Mouse (Mus musculus) kidney, embryonic 16.5 days (tissue): ENCODE measurements around the gene Mylip. TPM values are rescaled to one million over a fixed set of nuclear protein-coding genes. Genes with fewer than 3 reads are reported as not detected.

Experiments used
- ATAC-seq: fragments of 200-750 bp; cut with Nextera tagmentation; 2 replicates; pipeline ENCODE4 v1.8.0; 2017; ENCODE audit warnings: moderate TSS enrichment; ENCODE audit not compliant: low FRiP score, low TSS enrichment
- H3K27ac ChIP-seq: fragments of 300-500 bp; sonication (generic); 2 replicates; pipeline ENCODE4 v1.5.1; 2014; ENCODE audit warnings: low read length
- H3K27me3 ChIP-seq: fragments of 300-500 bp; sonication (generic); 2 replicates; pipeline ENCODE4 v1.6.1; 2014; ENCODE audit warnings: low read length, control low read depth, mixed read lengths; ENCODE audit not compliant: insufficient read depth
- H3K36me3 ChIP-seq: fragments of 300-500 bp; sonication (generic); 2 replicates; pipeline ENCODE4 v1.6.1; 2014; ENCODE audit warnings: low read length, control low read depth, mixed read lengths; ENCODE audit not compliant: insufficient read depth
- H3K4me1 ChIP-seq: fragments of 300-500 bp; sonication (generic); 2 replicates; pipeline ENCODE4 v1.6.1; 2014; ENCODE audit warnings: low read length, control low read depth, mixed read lengths; ENCODE audit not compliant: insufficient read depth
- H3K4me2 ChIP-seq: fragments of 300-500 bp; sonication (generic); replicated peaks from 2 replicates; pipeline ENCODE4 v1.6.1; 2014; ENCODE audit warnings: low read depth, low read length
- H3K4me3 ChIP-seq: fragments of 300-500 bp; sonication (generic); 2 replicates; pipeline ENCODE4 v1.5.1; 2014; ENCODE audit warnings: mild to moderate bottlenecking, low read length
- H3K9ac ChIP-seq: fragments of 300-500 bp; sonication (generic); replicated peaks from 2 replicates; pipeline ENCODE4 v1.6.1; 2014; ENCODE audit warnings: low read length
- H3K9me3 ChIP-seq: fragments of 300-500 bp; sonication (generic); 2 replicates; pipeline ENCODE4 v1.6.1; 2016; ENCODE audit warnings: low read length, control low read depth
- WGBS: fragments of 180-500 bp; shearing (Covaris S2); extraction: QIAGEN DNeasy Blood & Tissue Kit; methylation state at CpG from one replicate; pipeline ENCODE4 v1.1.7; 2014; 5-methylcytosine and 5-hydroxymethylcytosine counted together
- polyA plus RNA-seq: library from polyadenylated mRNA; unstranded; fragments of >200 nt; fragmentation: Nextera tagmentation; extraction: Ambion mirVana; gene quantifications from 2 replicates; pipeline ENCODE4 v1.2.1, GENCODE M21; 2015

Mylip gene
- polyA plus RNA-seq, 1 experiment from 2014 or later: 16.2 TPM

DNA sequence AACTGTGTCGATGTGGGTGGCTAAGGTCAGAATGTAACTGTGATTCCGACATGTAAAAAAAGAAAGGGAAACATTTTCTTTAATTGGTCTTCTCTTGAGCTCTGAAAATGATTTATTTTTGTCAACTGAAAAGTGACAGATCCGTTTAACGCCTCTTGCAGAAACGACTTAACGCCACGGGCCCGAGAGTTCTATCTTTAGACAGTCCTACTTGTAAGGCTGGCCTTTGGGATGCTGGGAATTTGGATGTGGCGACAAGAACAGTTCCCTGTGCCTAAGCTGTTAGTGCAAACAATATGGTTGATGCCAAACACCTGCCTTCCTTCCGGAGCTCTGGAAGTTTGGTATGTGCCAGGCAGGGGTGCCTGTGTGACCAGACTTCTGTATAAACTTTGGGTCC is 23.8 kb upstream of the Mylip start:
- no peaks in the 10 kb centered on the region for H3K4me1 ChIP-seq
- no peak for ATAC-seq
- H3K27ac ChIP-seq: no peak overlapping the region
- WGBS: 71% methylated on average over 10 of the region's 10 CpGs
- H3K9ac ChIP-seq: no peak overlapping the region
- H3K27me3 ChIP-seq: no peaks in the 10 kb centered on the region
- H3K36me3 ChIP-seq: no peaks in the 10 kb centered on the region
- H3K9me3 ChIP-seq: no peaks in the 10 kb centered on the region; the same call in 1 of the 2 replicates
- H3K4me3 ChIP-seq: no peak overlapping the region
- H3K4me2 ChIP-seq: no peak overlapping the region

DNA sequence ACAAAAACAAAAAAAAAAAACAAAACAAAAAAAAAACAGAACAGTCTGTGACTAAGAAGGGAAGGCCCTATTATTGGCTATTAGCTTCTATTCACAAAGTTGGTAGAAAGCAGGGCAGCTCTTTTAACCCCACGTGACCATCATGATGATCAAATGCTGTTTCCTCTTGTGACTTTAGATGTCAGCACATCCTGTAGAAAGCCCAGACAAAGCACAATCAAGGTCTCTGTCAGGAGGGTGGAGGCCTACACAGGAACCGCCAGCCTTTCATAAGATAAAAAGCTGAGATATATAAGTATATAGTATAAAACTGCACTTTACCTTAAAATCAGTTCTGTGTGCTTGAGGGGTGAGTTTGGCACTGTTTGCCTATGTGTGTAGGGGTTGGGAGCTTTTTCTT is 17.9 kb upstream of the Mylip start:
- Histone ChIP-seq H3K9ac (no peak overlapping the region), H3K4me3 (no peak overlapping the region), H3K27ac (no peak overlapping the region), H3K4me2 (no peak overlapping the region), H3K9me3 (no peaks in the 10 kb centered on the region), H3K27me3 (no peaks in the 10 kb centered on the region), H3K36me3 (no peaks in the 10 kb centered on the region), H3K4me1 (no peaks in the 10 kb centered on the region)
- ATAC-seq: no peak
- WGBS: 70% methylated on average over 2 of the region's 2 CpGs

DNA sequence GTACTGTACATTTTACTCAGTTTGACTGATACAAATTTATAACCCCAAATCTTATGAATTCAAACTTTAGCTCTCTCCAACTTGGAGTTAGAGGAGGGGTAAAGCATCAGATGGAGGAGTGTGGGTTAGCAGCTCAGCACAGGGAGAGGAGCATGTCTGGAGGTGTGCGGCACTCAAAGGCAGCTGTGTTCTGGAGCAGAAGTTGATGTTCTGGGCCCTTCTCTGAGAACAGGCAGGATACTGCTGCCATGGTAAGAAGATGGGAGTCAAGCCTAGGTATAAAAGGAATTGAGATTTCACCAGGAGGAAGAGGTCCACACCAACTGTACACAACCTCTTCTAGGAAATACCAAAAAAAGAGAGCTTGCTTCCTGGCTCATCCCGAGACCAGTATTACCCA is 17.1 kb upstream of the Mylip start:
- H3K4me1 ChIP-seq: no peaks in the 10 kb centered on the region
- H3K4me3 ChIP-seq: no peak overlapping the region
- H3K9ac ChIP-seq: no peak overlapping the region
- ATAC-seq: no peak
- no peaks in the 10 kb centered on the region for H3K27me3 ChIP-seq
- no peak overlapping the region for H3K27ac ChIP-seq
- no peaks in the 10 kb centered on the region for H3K36me3 ChIP-seq
- 88% methylated on average over 2 of the region's 2 CpGs for WGBS
- no peaks in the 10 kb centered on the region for H3K9me3 ChIP-seq
- no peak overlapping the region for H3K4me2 ChIP-seq

DNA sequence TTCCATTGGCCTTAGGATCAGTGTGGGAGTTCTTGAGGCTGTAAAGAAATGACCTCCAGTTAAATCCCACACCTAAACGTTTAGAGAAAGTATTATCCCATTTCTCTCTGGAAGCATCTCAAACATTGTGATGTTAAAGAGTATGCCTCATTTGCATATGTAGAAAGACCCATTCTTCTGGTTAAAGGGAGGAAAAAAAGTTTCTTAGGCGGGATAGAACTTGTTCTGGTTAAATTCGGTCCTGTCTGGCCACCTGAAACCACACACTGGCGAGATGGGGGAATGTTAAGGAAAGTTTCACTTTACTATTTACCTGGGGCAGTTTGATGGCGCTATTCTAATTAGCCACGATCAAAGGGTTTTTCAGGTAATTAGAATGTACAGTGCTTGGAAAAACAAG is 14.7 kb upstream of the Mylip start:
- 23% methylated on average over 6 of the region's 6 CpGs for WGBS
- Histone ChIP-seq H3K9me3 (no peaks in the 10 kb centered on the region), H3K27me3 (no peaks in the 10 kb centered on the region), H3K36me3 (no peaks in the 10 kb centered on the region), H3K4me2 (no peak overlapping the region), H3K4me1 (no peaks in the 10 kb centered on the region), H3K9ac (no peak overlapping the region), H3K27ac (no peak overlapping the region), H3K4me3 (no peak overlapping the region)
- ATAC-seq: no peak

DNA sequence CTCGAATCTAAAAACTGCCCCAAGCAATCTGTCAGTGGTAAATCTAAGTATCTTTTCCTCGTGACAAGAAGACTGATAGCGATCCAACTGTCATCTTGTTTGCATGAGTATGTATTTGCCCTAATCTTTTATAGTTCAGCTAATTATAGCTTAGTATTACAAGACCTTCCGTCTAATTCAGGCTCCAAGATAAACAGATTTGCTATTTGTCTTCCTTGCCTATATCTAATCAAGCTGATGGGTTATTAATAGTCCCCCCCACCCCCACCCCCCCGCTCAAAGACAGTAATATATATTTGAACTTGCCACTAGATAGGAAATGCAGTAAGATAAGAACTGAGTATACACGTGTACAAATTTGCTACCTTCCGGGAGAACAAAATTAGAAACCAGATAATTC is 7.3 kb upstream of the Mylip start:
- H3K4me3 ChIP-seq: no peak overlapping the region
- peaks cover 4% of the 10 kb centered on the region; the same call in 1 of the 2 replicates for H3K9me3 ChIP-seq
- ATAC-seq: no peak
- no peaks in the 10 kb centered on the region for H3K4me1 ChIP-seq
- H3K27ac ChIP-seq: no peak overlapping the region
- no peaks in the 10 kb centered on the region for H3K36me3 ChIP-seq
- WGBS: 50% methylated on average over 7 of the region's 7 CpGs
- no peaks in the 10 kb centered on the region for H3K27me3 ChIP-seq
- H3K9ac ChIP-seq: no peak overlapping the region
- H3K4me2 ChIP-seq: no peak overlapping the region

DNA sequence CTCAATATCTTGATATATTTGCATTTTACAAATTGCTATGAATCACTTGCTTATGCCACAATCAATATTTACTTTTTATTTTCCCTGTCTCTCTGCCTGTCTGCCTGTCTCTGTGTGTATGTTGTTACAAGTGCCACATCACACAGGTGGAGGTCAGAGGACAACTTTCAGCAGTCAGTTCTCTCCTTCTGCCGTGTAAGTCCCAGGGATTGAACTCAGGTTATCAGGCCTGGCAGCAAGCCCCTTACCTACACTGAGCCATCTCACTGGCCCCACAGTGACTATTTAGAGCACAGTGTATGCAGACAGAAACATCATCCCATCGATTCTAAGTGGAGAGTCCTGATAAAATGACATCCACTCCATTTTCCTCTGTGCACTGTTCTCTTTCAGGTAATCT is 4.9 kb upstream of the Mylip start:
- 70% methylated on average over 2 of the region's 2 CpGs for WGBS
- no peak overlapping the region for H3K27ac ChIP-seq

DNA sequence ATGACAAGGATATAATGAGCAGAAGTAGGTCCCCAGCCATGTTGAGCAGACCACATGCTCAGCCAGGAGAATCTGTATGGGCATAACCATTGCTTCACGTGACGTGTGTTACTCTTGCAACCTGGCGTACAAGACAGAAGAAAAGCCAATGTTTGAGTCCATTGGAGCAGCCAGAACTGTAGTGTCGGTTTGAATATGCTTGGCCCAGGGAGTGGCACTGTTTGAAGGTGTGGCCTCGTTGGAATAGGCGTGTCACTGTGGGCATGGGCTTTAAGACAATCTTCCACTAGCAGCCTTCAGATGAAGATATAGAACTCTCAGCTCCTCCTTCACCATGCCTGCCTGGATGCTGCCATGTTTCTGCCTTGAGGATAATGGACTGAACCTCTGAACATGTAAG is 4.0 kb upstream of the Mylip start:
- H3K9ac ChIP-seq: no peak overlapping the region
- no peak for ATAC-seq
- H3K4me1 ChIP-seq: peaks cover 7% of the 10 kb centered on the region; the same call in 1 of the 2 replicates
- H3K4me3 ChIP-seq: no peak overlapping the region
- peaks cover 4% of the 10 kb centered on the region; the same call in 1 of the 2 replicates for H3K9me3 ChIP-seq
- H3K27me3 ChIP-seq: no peaks in the 10 kb centered on the region
- H3K36me3 ChIP-seq: no peaks in the 10 kb centered on the region
- no peak overlapping the region for H3K27ac ChIP-seq
- 93% methylated on average over 6 of the region's 6 CpGs for WGBS
- H3K4me2 ChIP-seq: no peak overlapping the region

More for the DNA sequence above, 4.9 kb upstream of the Mylip start:
- no peaks in the 10 kb centered on the region for H3K27me3 ChIP-seq
- no peak overlapping the region for H3K4me2 ChIP-seq
- peaks cover 3% of the 10 kb centered on the region; the same call in 1 of the 2 replicates for H3K4me1 ChIP-seq
- H3K9me3 ChIP-seq: peaks cover 4% of the 10 kb centered on the region; the same call in 1 of the 2 replicates
- no peaks in the 10 kb centered on the region for H3K36me3 ChIP-seq
- H3K9ac ChIP-seq: no peak overlapping the region
- no peak overlapping the region for H3K4me3 ChIP-seq
- no peak for ATAC-seq

DNA sequence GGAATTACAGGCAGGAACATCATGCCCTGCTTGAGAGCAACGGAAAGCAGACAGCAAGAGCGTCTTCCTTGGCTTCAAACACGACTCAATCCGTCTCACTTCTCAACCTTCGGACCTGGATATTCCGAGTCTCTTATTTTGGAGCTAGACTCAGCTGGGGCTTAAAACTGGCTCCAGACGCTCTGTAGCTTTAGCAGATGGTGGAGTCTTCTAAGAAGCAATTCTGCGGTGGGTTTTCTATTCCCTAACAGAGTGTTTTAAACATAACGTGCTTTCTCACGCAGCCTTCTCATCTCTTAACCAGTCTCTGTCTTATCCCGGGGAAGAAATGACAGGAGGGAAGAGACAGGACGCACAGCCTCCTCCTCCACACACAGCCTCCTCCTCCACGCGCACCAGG is 3.3 kb upstream of the Mylip start:
- H3K9me3 ChIP-seq: peaks cover 4% of the 10 kb centered on the region; the same call in 1 of the 2 replicates
- peaks cover 13% of the 10 kb centered on the region for H3K4me1 ChIP-seq
- H3K4me2 ChIP-seq: no peak overlapping the region
- WGBS: 83% methylated on average over 14 of the region's 14 CpGs
- H3K9ac ChIP-seq: no peak overlapping the region
- H3K4me3 ChIP-seq: no peak overlapping the region
- ATAC-seq: no peak
- no peaks in the 10 kb centered on the region for H3K27me3 ChIP-seq
- H3K36me3 ChIP-seq: no peaks in the 10 kb centered on the region
- no peak overlapping the region for H3K27ac ChIP-seq

DNA sequence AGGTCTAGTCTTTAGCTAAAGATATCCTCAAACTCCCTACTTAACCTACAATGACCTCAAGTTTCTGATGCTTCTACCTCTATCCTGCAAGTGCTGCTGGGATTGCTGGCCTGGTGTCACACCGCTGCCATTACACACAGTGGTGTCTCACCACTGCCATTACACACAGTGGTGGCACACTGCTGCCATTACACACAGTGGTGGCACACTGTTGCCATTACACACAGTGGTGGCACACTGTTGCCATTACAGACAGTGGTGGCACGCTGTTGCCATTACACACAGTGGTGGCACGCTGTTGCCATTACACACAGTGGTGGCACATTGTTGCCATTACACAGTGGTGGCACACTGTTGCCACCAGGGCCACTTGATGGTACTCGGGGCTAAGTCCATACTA is 2.3 kb upstream of the Mylip start:
- Histone ChIP-seq H3K4me2 (no peak overlapping the region), H3K9ac (no peak overlapping the region), H3K4me1 (peaks cover 17% of the 10 kb centered on the region), H3K9me3 (peaks cover 4% of the 10 kb centered on the region; the same call in 1 of the 2 replicates), H3K27me3 (no peaks in the 10 kb centered on the region), H3K27ac (no peak overlapping the region), H3K4me3 (no peak overlapping the region), H3K36me3 (no peaks in the 10 kb centered on the region)
- WGBS: 97% methylated on average over 4 of the region's 4 CpGs
- ATAC-seq: no peak

DNA sequence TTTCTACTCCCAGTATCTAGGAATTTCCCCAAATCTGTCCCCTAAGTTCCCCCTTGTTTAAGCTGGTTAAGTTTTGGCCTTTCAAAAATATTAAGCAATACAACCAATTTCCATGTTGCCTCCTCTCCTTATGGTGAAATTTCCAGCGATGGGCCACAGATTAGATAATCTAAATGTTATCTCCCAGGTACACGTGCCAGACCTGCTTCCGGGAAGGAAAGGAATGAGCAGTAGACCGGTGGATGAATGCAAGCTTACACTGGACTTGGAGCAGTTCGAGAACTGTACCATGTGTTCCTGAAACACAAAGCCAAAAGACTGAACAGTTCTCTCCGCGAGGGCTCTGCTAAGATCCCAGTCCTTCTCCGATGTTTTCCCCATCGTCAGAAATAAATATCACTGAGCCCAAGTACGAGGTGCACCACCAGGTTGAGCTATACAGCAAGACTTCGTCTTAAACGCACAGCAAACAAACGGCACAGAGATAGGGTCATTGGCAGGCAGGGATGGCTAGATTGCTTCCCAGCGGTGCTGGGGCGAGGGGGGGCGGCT is 1.2 kb upstream of the Mylip start:
- Histone ChIP-seq H3K4me1 (peaks cover 28% of the 10 kb centered on the region), H3K9me3 (peaks cover 4% of the 10 kb centered on the region; the same call in 1 of the 2 replicates), H3K9ac (no peak overlapping the region), H3K27me3 (no peaks in the 10 kb centered on the region), H3K4me3 (no peak overlapping the region), H3K36me3 (no peaks in the 10 kb centered on the region), H3K27ac (no peak overlapping the region), H3K4me2 (no peak overlapping the region)
- WGBS: 74% methylated on average over 16 of the region's 16 CpGs
- no peak for ATAC-seq
